Mouse (Mus musculus) liver, embryonic 13.5 days (tissue): ENCODE measurements around the gene Os9. TPM values are rescaled to one million over a fixed set of nuclear protein-coding genes. Genes with fewer than 3 reads are reported as not detected.

Experiments
- ATAC-seq: fragments of 200-750 bp; cut with Nextera tagmentation; 2 replicates; pipeline ENCODE4 v1.8.0; 2017; ENCODE audit warnings: low read depth, mild to moderate bottlenecking, moderate number of reproducible peaks, moderate library complexity
- DNase-seq: peaks from one replicate; pipeline ENCODE4 v3.0.0; 2022
- H3K27ac ChIP-seq: fragments of 300-500 bp; sonication (generic); 2 replicates; pipeline ENCODE4 v1.5.1; 2015; ENCODE audit warnings: moderate library complexity, mild to moderate bottlenecking, inconsistent platforms
- H3K27me3 ChIP-seq: fragments of 300-500 bp; sonication (generic); 2 replicates; pipeline ENCODE4 v1.6.1; 2015; ENCODE audit warnings: mild to moderate bottlenecking, inconsistent platforms
- H3K36me3 ChIP-seq: fragments of 300-500 bp; sonication (generic); 2 replicates; pipeline ENCODE4 v1.6.1; 2015; ENCODE audit warnings: mild to moderate bottlenecking, inconsistent platforms
- H3K4me1 ChIP-seq: fragments of 300-500 bp; sonication (generic); replicated peaks from 2 replicates; pipeline ENCODE4 v1.6.1; 2015; ENCODE audit warnings: inconsistent platforms
- H3K4me2 ChIP-seq: fragments of 300-500 bp; sonication (generic); 2 replicates; pipeline ENCODE4 v1.6.1; 2015; ENCODE audit warnings: inconsistent platforms, mild to moderate bottlenecking, moderate library complexity
- H3K4me3 ChIP-seq: fragments of 300-500 bp; sonication (generic); replicated peaks from 2 replicates; pipeline ENCODE4 v1.5.1; 2015; ENCODE audit warnings: mild to moderate bottlenecking, inconsistent platforms
- H3K9ac ChIP-seq: fragments of 300-500 bp; sonication (generic); 2 replicates; pipeline ENCODE4 v1.6.1; 2015; ENCODE audit warnings: mild to moderate bottlenecking, inconsistent platforms
- H3K9me3 ChIP-seq: fragments of 300-500 bp; sonication (generic); replicated peaks from 2 replicates; pipeline ENCODE4 v1.6.1; 2016; ENCODE audit warnings: inconsistent platforms
- WGBS: fragments of 180-500 bp; shearing (Covaris S2); methylation state at CpG from one replicate; pipeline ENCODE4 v1.1.7; 2015; ENCODE audit not compliant: insufficient replicate concordance; 5-methylcytosine and 5-hydroxymethylcytosine counted together
- polyA plus RNA-seq: library from polyadenylated mRNA; unstranded; fragments of >200 nt; fragmentation: Nextera tagmentation; extraction: Ambion mirVana; gene quantifications from 2 replicates; pipeline ENCODE4 v1.2.1, GENCODE M21; 2015

Os9 gene
- polyA plus RNA-seq, 1 experiment from 2014 or later, result 45.6 TPM

- peaks cover 73% of the 10 kb centered on the region for H3K27me3 ChIP-seq
- no peaks in the 10 kb centered on the region for H3K9me3 ChIP-seq
- H3K27ac ChIP-seq, result no peak overlapping the region
- H3K36me3 ChIP-seq, result peaks cover 11% of the 10 kb centered on the region
- 4% methylated on average over 29 of the region's 29 CpGs for WGBS
- no peak for DNase-seq
- H3K4me2 ChIP-seq, result peak overlapping the region; percentile 26
- H3K4me3 ChIP-seq, result peak overlapping the region; percentile 18
- H3K4me1 ChIP-seq, result peaks cover 10% of the 10 kb centered on the region
- peak; percentile 27; the same call in 1 of the 2 replicates for ATAC-seq
- H3K9ac ChIP-seq, result no peak overlapping the region
These were observed 71.4 kb downstream of the Os9 start for GRCm38 (mm10) chr10:127049395-127050118.

GRCm38 (mm10) chr10:127048608-127049394 is 72.1 kb downstream of the Os9 start:
- no peak overlapping the region for H3K9ac ChIP-seq
- DNase-seq (no peak), ATAC-seq (no peak)
- no peak overlapping the region for H3K27ac ChIP-seq
- H3K36me3 ChIP-seq, result peaks cover 15% of the 10 kb centered on the region
- peak overlapping the region; percentile 26; the same call in 1 of the 2 replicates for H3K4me2 ChIP-seq
- peaks cover 65% of the 10 kb centered on the region for H3K27me3 ChIP-seq
- WGBS, result 8% methylated on average over 35 of the region's 35 CpGs
- no peaks in the 10 kb centered on the region for H3K9me3 ChIP-seq
- peaks cover 10% of the 10 kb centered on the region for H3K4me1 ChIP-seq
- H3K4me3 ChIP-seq, result peak overlapping the region; percentile 18; the same call in 1 of the 2 replicates

GRCm38 (mm10) chr10:127047954-127048353 is 73.0 kb downstream of the Os9 start, which contains the start of gene Cyp27b1:
Gene Cyp27b1, plus strand, starts transcription at chr10:127048250.
- H3K27ac ChIP-seq, result no peak within 1 kb of the TSS
- DNase-seq, result no peak
- peak within 1 kb of the TSS; percentile 18; the same call in 1 of the 2 replicates for H3K4me3 ChIP-seq
- H3K9me3 ChIP-seq, result no peaks in the 10 kb centered on the region
- H3K36me3 ChIP-seq, result peaks cover 23% of the 10 kb centered on the region
- no peak within 1 kb of the TSS for H3K9ac ChIP-seq
- peaks cover 14% of the 10 kb centered on the region for H3K4me1 ChIP-seq
- H3K4me2 ChIP-seq, result 0 out of 2 replicates have a peak within 1 kb of the TSS, but pooled peaks have one; percentile 26
- peaks cover 57% of the 10 kb centered on the region for H3K27me3 ChIP-seq
- no peak for ATAC-seq
- 34% methylated on average over 5 of the region's 5 CpGs for WGBS

Other genes starting within 250 kb of the Os9 start
- 9.3 and 10.0 TPM in 2 replicates for gene Atp23, start 219.8 kb downstream of the Os9 start, polyA plus RNA-seq
- 9.9 and 10.8 TPM in 2 replicates for gene Ctdsp2, start 142.4 kb downstream of the Os9 start, polyA plus RNA-seq
- gene Avil, start 120.4 kb downstream of the Os9 start, polyA plus RNA-seq, result 0.08 and 0.12 TPM in 2 replicates
- gene Tsfm, start 90.3 kb downstream of the Os9 start, polyA plus RNA-seq, result 65.7 and 75.6 TPM in 2 replicates
- 28.3 and 29.5 TPM in 2 replicates for gene Mettl1, start 79.7 kb downstream of the Os9 start, polyA plus RNA-seq
- 0.07 and 0.14 TPM in 2 replicates for gene Eef1akmt3, start 79.6 kb downstream of the Os9 start, polyA plus RNA-seq
- not detected in 2 replicates for gene Cyp27b1, start 72.9 kb downstream of the Os9 start, polyA plus RNA-seq
- 0.07 TPM in 1 of 2 replicates, not detected in the other for gene March9, start 60.9 kb downstream of the Os9 start, polyA plus RNA-seq
- gene Cdk4, start 57.6 kb downstream of the Os9 start, polyA plus RNA-seq, result 645 and 664 TPM in 2 replicates
- 69.4 and 77.7 TPM in 2 replicates for gene Tspan31, start 50.9 kb downstream of the Os9 start, polyA plus RNA-seq
- gene Agap2, start 45.8 kb downstream of the Os9 start, polyA plus RNA-seq, result 0.41 and 0.85 TPM in 2 replicates
- gene B4galnt1, start 44.1 kb upstream of the Os9 start, polyA plus RNA-seq, result 9.3 and 11.0 TPM in 2 replicates
- gene Slc26a10, start 59.5 kb upstream of the Os9 start, polyA plus RNA-seq, result 1.8 and 2.1 TPM in 2 replicates
- 8.1 and 8.2 TPM in 2 replicates for gene Arhgef25, start 69.0 kb upstream of the Os9 start, polyA plus RNA-seq
- gene Dtx3, start 74.6 kb upstream of the Os9 start, polyA plus RNA-seq, result 16.8 and 19.3 TPM in 2 replicates
- gene Pip4k2c, start 90.5 kb upstream of the Os9 start, polyA plus RNA-seq, result 39.8 and 45.8 TPM in 2 replicates
- gene Kif5a, start 142.2 kb upstream of the Os9 start, polyA plus RNA-seq, result 0.02 and 0.14 TPM in 2 replicates
- 80.0 and 80.1 TPM in 2 replicates for gene Dctn2, start 145.2 kb upstream of the Os9 start, polyA plus RNA-seq
- 5.9 and 6.5 TPM in 2 replicates for gene Mbd6, start 167.9 kb upstream of the Os9 start, polyA plus RNA-seq
- gene Mars, start 190.7 kb upstream of the Os9 start, polyA plus RNA-seq, result 150 and 166 TPM in 2 replicates
- 14.0 and 15.1 TPM in 2 replicates for gene Arhgap9, start 200.8 kb upstream of the Os9 start, polyA plus RNA-seq
- 0.21 and 0.31 TPM in 2 replicates for gene Gli1, start 220.8 kb upstream of the Os9 start, polyA plus RNA-seq
- 0.32 and 0.38 TPM in 2 replicates for gene Inhbe, start 233.3 kb upstream of the Os9 start, polyA plus RNA-seq
- 1.6 and 2.0 TPM in 2 replicates for gene Inhbc, start 249.3 kb upstream of the Os9 start, polyA plus RNA-seq